Mouse (Mus musculus) intestine, postnatal 0 days (tissue): ENCODE results near the gene 6430628N08Rik. TPM values are rescaled to one million over a fixed set of nuclear protein-coding genes. Genes with fewer than 3 reads are reported as not detected.

Experiments used
- ATAC-seq: fragments of 200-750 bp; cut with Nextera tagmentation; 2 replicates; pipeline ENCODE4 v1.8.0; 2017; ENCODE audit warnings: mild to moderate bottlenecking, moderate TSS enrichment, moderate library complexity
- H3K27ac ChIP-seq: fragments of 300-500 bp; sonication (generic); 2 replicates; pipeline ENCODE4 v1.5.1; 2014; ENCODE audit warnings: mild to moderate bottlenecking, low read depth, low read length, moderate library complexity
- H3K27me3 ChIP-seq: fragments of 300-500 bp; sonication (generic); replicated peaks from 2 replicates; pipeline ENCODE4 v1.6.1; 2014; ENCODE audit warnings: low read length, mixed read lengths; ENCODE audit not compliant: control insufficient read depth, insufficient read depth
- H3K36me3 ChIP-seq: fragments of 300-500 bp; sonication (generic); 2 replicates; pipeline ENCODE4 v1.6.1; 2014; ENCODE audit warnings: mild to moderate bottlenecking, moderate library complexity; ENCODE audit not compliant: control insufficient read depth, insufficient read depth
- H3K4me1 ChIP-seq: fragments of 300-500 bp; sonication (generic); replicated peaks from 2 replicates; pipeline ENCODE4 v1.6.1; 2014; ENCODE audit warnings: antibody characterized with exemption, low read length, mixed read lengths; ENCODE audit not compliant: control insufficient read depth, insufficient read depth
- H3K4me2 ChIP-seq: fragments of 300-500 bp; sonication (generic); replicated peaks from 2 replicates; pipeline ENCODE4 v1.6.1; 2014; ENCODE audit warnings: low read depth, mild to moderate bottlenecking, moderate library complexity
- H3K4me3 ChIP-seq: fragments of 300-500 bp; sonication (generic); 2 replicates; pipeline ENCODE4 v1.5.1; 2014; ENCODE audit warnings: low read depth, low read length
- H3K9ac ChIP-seq: fragments of 300-500 bp; sonication (generic); 2 replicates; pipeline ENCODE4 v1.6.1; 2014; ENCODE audit warnings: mild to moderate bottlenecking, low read depth, low read length
- H3K9me3 ChIP-seq: fragments of 300-500 bp; sonication (generic); 2 replicates; pipeline ENCODE4 v1.6.1; 2016; ENCODE audit warnings: mixed run types; ENCODE audit not compliant: control insufficient read depth
- CTCF ChIP-seq: sonication (generic); IDR thresholded peaks from 2 replicates; pipeline ENCODE4 v1.5.1; 2016; ENCODE audit warnings: low read depth, mild to moderate bottlenecking, control low read depth, antibody characterized with exemption, moderate library complexity
- WGBS: fragments of 180-500 bp; shearing (Covaris S2); extraction: QIAGEN DNeasy Blood & Tissue Kit; methylation state at CpG from one replicate; pipeline ENCODE4 v1.1.7; 2014; 5-methylcytosine and 5-hydroxymethylcytosine counted together
- polyA plus RNA-seq: library from polyadenylated mRNA; unstranded; fragments of >200 nt; fragmentation: Nextera tagmentation; extraction: Ambion mirVana; gene quantifications from 2 replicates; pipeline ENCODE4 v1.2.1, GENCODE M21; 2015

The 6430628N08Rik gene
- polyA plus RNA-seq, 1 experiment from 2014 or later: not detected

DNA sequence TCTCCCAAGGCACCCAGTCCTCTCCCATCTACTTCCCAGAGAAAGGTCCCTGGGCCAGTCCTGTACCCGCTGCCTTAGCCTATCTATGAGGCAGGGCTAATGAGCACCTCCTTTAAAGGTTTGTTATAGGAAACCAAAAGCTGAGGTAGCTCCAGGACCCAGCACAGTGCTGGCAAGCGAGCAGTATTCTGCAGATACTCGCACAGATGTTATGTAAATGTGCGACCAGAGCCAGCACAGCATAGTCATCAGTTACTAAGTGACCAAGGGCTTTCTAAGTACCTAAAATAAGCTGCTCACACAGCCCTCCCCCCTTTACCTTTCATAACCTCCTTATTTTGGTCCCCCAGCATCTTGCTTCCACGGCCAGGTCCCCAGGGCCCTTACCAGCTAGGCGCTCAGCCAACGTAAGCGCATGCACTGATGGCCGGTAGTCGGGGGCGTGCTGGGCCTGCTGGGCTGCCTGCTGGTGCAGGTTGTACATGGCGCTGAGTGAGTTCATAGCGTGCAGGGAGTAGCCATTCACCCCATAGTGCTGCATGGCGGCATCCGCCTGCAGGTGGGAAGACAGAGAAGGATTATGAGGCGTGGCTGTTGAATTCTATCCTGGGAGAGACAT is 32.9 kb downstream of the 6430628N08Rik start:
- no peak overlapping the region for H3K4me3 ChIP-seq
- H3K9ac ChIP-seq: no peak overlapping the region
- ATAC-seq: no peak
- no peaks in the 10 kb centered on the region for H3K36me3 ChIP-seq
- H3K4me2 ChIP-seq: no peak overlapping the region
- no peak overlapping the region for H3K27ac ChIP-seq
- WGBS: 75% methylated on average over 16 of the region's 16 CpGs
- TF ChIP-seq CTCF: no peak
- H3K27me3 ChIP-seq: peaks cover 14% of the 10 kb centered on the region
- H3K4me1 ChIP-seq: no peaks in the 10 kb centered on the region
- no peaks in the 10 kb centered on the region for H3K9me3 ChIP-seq

DNA sequence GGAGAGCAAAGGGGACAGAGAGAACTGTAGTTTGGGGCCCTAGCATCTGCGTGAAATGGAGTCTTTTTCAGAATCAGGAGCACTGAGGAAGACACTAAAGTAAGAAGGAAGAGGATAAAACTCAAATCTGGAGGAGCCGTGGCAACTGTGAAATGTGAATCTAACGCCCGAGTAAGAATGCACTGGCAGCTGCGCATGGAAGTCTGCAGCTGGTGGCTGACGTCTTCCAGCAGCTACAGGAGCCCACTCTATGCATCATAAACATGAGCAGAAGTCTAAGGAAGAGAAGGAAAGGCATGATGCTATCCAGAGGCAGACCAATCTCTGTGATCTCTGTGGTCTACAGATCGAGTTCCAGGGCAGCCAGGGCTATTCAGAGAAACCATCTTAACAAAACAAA is 37.2 kb downstream of the 6430628N08Rik start:
- Histone ChIP-seq H3K27me3 (peaks cover 53% of the 10 kb centered on the region), H3K36me3 (no peaks in the 10 kb centered on the region), H3K27ac (no peak overlapping the region), H3K4me3 (no peak overlapping the region), H3K4me2 (no peak overlapping the region), H3K9me3 (no peaks in the 10 kb centered on the region), H3K4me1 (no peaks in the 10 kb centered on the region), H3K9ac (no peak overlapping the region)
- ATAC-seq: no peak
- WGBS: 45% methylated on average over 7 of the region's 7 CpGs
- no peak for TF ChIP-seq CTCF

DNA sequence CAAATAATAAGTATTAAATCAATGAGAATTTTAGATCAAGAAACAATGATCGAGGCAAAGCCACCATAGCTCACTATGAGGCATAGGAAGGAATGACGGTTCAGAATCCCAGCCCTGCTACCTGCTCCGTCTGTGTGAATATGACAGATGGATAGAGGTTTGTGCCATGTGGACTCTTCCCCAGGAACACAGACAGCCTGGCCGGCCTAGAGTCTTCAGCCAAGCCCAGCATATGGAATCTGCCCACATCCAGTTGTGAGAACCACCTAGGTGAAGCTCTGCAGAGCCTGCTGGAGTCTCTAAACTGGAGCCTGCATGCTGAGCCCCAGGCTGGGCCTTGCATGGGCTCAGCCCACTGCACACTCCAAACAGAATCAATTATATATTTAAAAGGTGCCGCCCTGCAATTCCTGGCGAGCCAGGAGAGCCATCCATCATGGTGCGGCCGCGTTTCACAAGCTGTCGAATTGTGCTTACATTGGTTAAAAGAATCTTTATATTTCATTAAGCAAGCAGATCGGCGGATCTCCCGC is 41.2 kb downstream of the 6430628N08Rik start:
- WGBS: 52% methylated on average over 13 of the region's 13 CpGs
- Histone ChIP-seq H3K4me2 (no peak overlapping the region), H3K4me1 (no peaks in the 10 kb centered on the region), H3K9me3 (no peaks in the 10 kb centered on the region), H3K27me3 (peaks cover 88% of the 10 kb centered on the region), H3K9ac (no peak overlapping the region), H3K36me3 (no peaks in the 10 kb centered on the region), H3K4me3 (no peak overlapping the region), H3K27ac (no peak overlapping the region)
- TF ChIP-seq CTCF: no peak
- ATAC-seq: no peak

DNA sequence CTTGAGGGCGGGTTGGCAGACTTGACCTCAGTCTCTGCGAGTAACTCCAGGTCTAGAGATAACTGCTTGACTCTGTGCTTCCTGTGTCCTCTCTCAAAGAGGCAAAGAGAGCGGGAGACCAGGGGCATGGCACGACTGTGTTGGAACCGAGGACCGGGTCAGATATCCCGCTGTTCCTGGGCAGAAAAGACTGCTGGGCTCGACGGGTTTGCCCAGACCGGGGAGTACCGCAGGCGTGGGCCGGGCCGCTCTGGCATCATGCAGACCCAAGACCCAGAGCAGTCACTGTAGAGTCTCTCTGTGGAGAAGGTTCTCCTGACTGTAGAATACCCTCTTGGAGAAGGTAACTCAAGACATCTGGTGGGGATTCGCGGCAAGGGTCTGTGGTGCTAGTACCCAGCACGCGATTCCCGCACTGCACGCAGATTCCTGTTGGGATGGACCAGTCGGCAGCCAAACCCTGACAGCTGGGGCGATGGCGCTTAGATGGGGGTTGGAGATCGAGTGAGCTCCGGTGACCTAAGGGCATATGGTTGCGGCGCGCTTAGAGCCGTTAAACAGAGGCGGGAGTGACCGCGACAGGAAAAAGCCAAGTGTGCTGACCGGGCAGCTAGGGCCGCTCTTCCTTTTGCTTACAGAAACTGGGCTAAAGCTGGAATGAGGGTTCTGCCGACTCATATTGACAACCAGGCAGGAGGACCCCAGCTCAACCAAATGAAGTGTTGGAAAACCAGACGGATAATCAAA is 45.5 kb downstream of the 6430628N08Rik start:
- TF ChIP-seq CTCF: no peak
- H3K4me2 ChIP-seq: peak overlapping the region; percentile 18; the same call in 1 of the 2 replicates
- ATAC-seq: no peak
- peaks cover 98% of the 10 kb centered on the region for H3K27me3 ChIP-seq
- 1% methylated on average over 36 of the region's 36 CpGs for WGBS
- H3K27ac ChIP-seq: no peak overlapping the region
- no peak overlapping the region; the same call in 1 of the 2 replicates for H3K4me3 ChIP-seq
- no peaks in the 10 kb centered on the region for H3K9me3 ChIP-seq
- H3K9ac ChIP-seq: no peak overlapping the region
- no peaks in the 10 kb centered on the region for H3K4me1 ChIP-seq
- H3K36me3 ChIP-seq: no peaks in the 10 kb centered on the region

DNA sequence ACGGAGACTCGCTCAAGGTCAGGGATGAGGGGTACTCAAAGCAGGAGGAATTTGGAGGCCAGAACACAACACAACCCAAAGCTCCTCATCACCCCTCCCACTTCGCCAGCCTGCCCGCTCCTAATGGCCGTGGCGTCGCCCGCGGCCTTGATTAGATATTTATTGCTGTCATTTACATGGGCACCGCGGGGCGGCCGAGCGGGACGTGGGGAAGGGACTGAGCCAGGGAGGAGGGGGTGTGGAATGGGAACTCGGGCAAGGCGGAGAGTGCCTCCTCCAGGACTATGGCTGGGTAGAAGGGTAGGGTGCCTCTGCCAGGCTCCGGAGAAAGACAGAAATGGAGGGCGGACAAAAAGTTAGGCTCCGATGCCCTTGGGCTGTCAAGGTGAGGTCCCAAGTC is 46.2 kb downstream of the 6430628N08Rik start:
- H3K27ac ChIP-seq: no peak overlapping the region
- whole genome bisulfite sequencing: 1% methylated on average over 20 of the region's 20 CpGs
- H3K9me3 ChIP-seq: no peaks in the 10 kb centered on the region
- no peaks in the 10 kb centered on the region for H3K4me1 ChIP-seq
- H3K4me2 ChIP-seq: peak overlapping the region; percentile 18; the same call in 1 of the 2 replicates
- H3K36me3 ChIP-seq: no peaks in the 10 kb centered on the region
- ATAC-seq: no peak; the same call in 1 of the 2 replicates
- no peak for TF ChIP-seq CTCF
- H3K9ac ChIP-seq: no peak overlapping the region
- H3K4me3 ChIP-seq: peak overlapping the region; percentile 16; the same call in 1 of the 2 replicates
- H3K27me3 ChIP-seq: peaks cover 98% of the 10 kb centered on the region

DNA sequence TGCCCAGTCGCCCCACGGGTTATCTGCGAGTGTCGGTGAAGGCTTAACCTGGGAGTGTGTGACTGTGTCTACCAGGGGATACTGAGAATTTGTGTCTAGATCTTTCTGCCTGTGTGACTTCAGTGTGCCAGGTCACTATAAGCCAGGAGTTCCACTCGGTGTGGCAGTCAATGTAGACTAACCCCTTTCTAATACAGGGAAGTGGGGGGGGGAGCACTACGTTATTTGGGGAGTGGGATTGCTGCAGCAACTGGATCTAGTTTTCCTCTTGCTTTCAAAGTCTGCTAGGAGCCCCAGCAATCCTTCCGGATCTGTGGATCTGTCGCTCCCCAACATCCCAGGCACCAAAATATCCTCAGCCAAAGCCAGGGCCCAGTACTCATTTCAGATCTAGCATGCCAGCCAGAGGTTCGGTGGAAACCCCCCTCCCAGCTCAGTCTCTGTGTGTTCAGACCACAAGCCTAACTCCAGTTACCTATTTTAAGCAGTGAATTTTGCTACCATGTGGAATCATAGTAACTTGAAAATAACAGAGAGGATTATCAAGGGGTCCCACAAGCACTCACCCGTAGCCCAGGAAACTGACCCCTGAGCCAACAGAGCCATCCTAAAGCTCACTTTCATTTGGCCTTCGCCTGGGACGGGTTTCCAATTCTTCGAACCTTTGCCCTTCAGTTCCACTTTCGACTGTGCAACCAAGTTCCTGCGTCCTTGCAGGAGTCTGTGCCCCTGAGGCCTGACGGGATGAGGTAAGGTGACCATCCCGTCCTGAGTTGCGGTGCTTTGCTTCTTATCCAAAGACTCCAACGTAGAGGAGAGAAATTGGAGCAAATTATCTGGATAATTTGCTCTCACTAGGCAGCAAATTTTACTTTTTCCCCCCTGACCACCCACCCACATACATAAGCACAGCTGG is 46.9 kb downstream of the 6430628N08Rik start:
- peaks cover 98% of the 10 kb centered on the region for H3K27me3 ChIP-seq
- H3K4me3 ChIP-seq: 0 out of 2 replicates have a peak overlapping the region, but pooled peaks have one; percentile 4
- H3K9ac ChIP-seq: no peak overlapping the region
- no peak; the same call in 1 of the 2 replicates for ATAC-seq
- no peak overlapping the region for H3K27ac ChIP-seq
- no peaks in the 10 kb centered on the region for H3K4me1 ChIP-seq
- no peaks in the 10 kb centered on the region for H3K9me3 ChIP-seq
- no peak for TF ChIP-seq CTCF
- H3K36me3 ChIP-seq: no peaks in the 10 kb centered on the region
- WGBS: 6% methylated on average over 19 of the region's 19 CpGs
- no peak overlapping the region for H3K4me2 ChIP-seq
